Mouse (Mus musculus): ENCODE results near the gene Abcc4. TPM values are rescaled to one million over a fixed set of nuclear protein-coding genes. Genes with fewer than 3 reads are reported as not detected.

Abcc4 gene
- polyA plus RNA-seq, 1 experiment from 2014 or later = 1.2 TPM

GRCm38 (mm10) chr14:118691910-118692309, 14.1 kb downstream of the Abcc4 start:
- H3K9ac ChIP-seq (replicated peaks) = no peak overlapping the region
- no peak overlapping the region for H3K4me2 ChIP-seq (replicated peaks)
- WGBS = 80% methylated on average over 6 of the region's 6 CpGs
- H3K4me3 ChIP-seq = no peak overlapping the region
- no peaks in the 10 kb centered on the region for H3K9me3 ChIP-seq
- no peaks in the 10 kb centered on the region for H3K4me1 ChIP-seq
- no peak for ATAC-seq (replicated peaks)
- no peaks in the 10 kb centered on the region for H3K27me3 ChIP-seq
- H3K27ac ChIP-seq (replicated peaks) = no peak overlapping the region
- H3K36me3 ChIP-seq = no peaks in the 10 kb centered on the region

DNA sequence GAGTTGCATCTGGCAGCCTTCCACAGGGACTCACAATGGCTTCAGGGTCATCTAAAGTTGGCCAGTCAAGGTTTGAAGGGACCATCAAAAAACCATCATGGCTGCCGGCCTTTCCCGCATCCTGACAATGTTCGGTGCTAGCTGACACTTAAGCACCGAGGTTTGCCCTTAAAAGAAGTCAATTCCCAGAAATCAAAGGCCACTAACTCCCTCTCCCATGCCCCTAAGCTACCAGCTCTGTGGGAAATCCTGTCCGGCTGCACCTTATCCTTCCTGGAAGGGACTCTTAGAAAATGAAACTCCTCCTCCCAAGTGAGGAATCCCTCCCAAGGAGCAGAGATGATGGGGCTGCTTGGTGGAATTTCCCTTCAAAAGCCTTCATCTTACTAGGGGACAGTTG, 14.6 kb downstream of the Abcc4 start:
- H3K4me1 ChIP-seq = no peaks in the 10 kb centered on the region
- H3K27me3 ChIP-seq = no peaks in the 10 kb centered on the region
- no peaks in the 10 kb centered on the region for H3K9me3 ChIP-seq
- H3K9ac ChIP-seq (replicated peaks) = no peak overlapping the region
- no peak for ATAC-seq (replicated peaks)
- H3K36me3 ChIP-seq = no peaks in the 10 kb centered on the region
- no peak overlapping the region for H3K27ac ChIP-seq (replicated peaks)
- 85% methylated on average over 5 of the region's 5 CpGs for WGBS
- H3K4me2 ChIP-seq (replicated peaks) = no peak overlapping the region
- H3K4me3 ChIP-seq = no peak overlapping the region

GRCm38 (mm10) chr14:118690921-118691320, 15.1 kb downstream of the Abcc4 start:
- ATAC-seq (replicated peaks) = no peak
- no peak overlapping the region for H3K9ac ChIP-seq (replicated peaks)
- no peak overlapping the region for H3K4me3 ChIP-seq
- no peaks in the 10 kb centered on the region for H3K36me3 ChIP-seq
- H3K27ac ChIP-seq (replicated peaks) = no peak overlapping the region
- WGBS = 77% methylated on average over 8 of the region's 8 CpGs
- no peaks in the 10 kb centered on the region for H3K27me3 ChIP-seq
- no peaks in the 10 kb centered on the region for H3K4me1 ChIP-seq
- no peaks in the 10 kb centered on the region for H3K9me3 ChIP-seq
- H3K4me2 ChIP-seq (replicated peaks) = no peak overlapping the region

GRCm38 (mm10) chr14:118690336-118690735, 15.7 kb downstream of the Abcc4 start:
- WGBS = 68% methylated on average over 10 of the region's 10 CpGs
- H3K4me1 ChIP-seq = no peaks in the 10 kb centered on the region
- ATAC-seq (replicated peaks) = no peak
- H3K27ac ChIP-seq (replicated peaks) = no peak overlapping the region
- H3K4me2 ChIP-seq (replicated peaks) = no peak overlapping the region
- H3K27me3 ChIP-seq = no peaks in the 10 kb centered on the region
- H3K4me3 ChIP-seq = no peak overlapping the region
- H3K9me3 ChIP-seq = no peaks in the 10 kb centered on the region
- no peak overlapping the region for H3K9ac ChIP-seq (replicated peaks)
- H3K36me3 ChIP-seq = no peaks in the 10 kb centered on the region

GRCm38 (mm10) chr14:118688643-118689042, 17.4 kb downstream of the Abcc4 start:
- 40% methylated on average over 5 of the region's 5 CpGs for WGBS
- ATAC-seq (replicated peaks) = no peak
- Histone ChIP-seq H3K27me3 (no peaks in the 10 kb centered on the region), H3K36me3 (no peaks in the 10 kb centered on the region), H3K4me1 (no peaks in the 10 kb centered on the region), H3K9ac (replicated peaks) (no peak overlapping the region), H3K27ac (replicated peaks) (no peak overlapping the region), H3K4me2 (replicated peaks) (no peak overlapping the region), H3K4me3 (no peak overlapping the region), H3K9me3 (no peaks in the 10 kb centered on the region)

DNA sequence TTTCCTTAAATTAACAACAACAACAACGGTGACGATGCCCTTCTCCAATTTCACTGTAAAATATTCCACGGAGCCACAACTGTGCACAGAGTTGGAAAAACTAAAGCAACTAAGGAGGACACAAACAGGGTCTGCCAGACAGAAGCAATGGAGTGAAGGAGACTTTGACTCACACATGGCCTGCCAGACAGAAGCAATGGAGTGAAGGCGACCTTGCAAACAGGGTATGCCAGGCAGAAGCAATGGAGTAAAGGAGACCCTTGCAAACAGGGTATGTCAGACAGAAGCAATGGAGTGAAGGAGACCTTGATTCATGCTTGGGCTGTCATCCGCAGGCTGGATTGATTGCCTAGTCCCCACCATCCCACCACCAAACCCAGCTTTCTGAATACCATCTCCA, 19.2 kb downstream of the Abcc4 start:
- Histone ChIP-seq H3K36me3 (no peaks in the 10 kb centered on the region), H3K9me3 (no peaks in the 10 kb centered on the region), H3K27ac (replicated peaks) (no peak overlapping the region), H3K4me1 (no peaks in the 10 kb centered on the region), H3K4me3 (no peak overlapping the region), H3K9ac (replicated peaks) (no peak overlapping the region), H3K4me2 (replicated peaks) (no peak overlapping the region), H3K27me3 (no peaks in the 10 kb centered on the region)
- ATAC-seq (replicated peaks) = no peak
- WGBS = 80% methylated on average over 5 of the region's 5 CpGs

DNA sequence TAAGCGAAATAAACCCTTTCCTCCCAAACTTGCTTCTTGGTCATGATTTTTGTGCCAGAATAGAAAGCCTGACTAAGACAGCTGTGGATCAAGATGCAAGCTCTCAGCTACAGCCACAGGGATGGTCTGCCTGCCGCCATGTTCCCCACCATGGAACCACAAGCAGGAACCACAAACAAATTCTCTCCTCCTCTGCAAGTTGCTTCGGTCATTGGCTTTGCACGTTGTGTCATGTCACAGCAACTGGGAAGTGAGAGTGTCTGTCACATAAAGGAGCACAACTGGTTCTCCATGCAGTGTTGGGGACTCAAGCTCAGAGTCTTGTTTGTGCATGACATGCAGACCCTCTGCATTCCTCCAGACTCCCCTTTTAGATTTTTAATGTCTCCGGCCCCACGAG, 20.4 kb downstream of the Abcc4 start:
- no peak for ATAC-seq (replicated peaks)
- H3K27ac ChIP-seq (replicated peaks) = no peak overlapping the region
- H3K4me3 ChIP-seq = no peak overlapping the region

GRCm38 (mm10) chr14:118682339-118683034, 23.5 kb downstream of the Abcc4 start:
- 56% methylated on average over 10 of the region's 10 CpGs for WGBS
- no peak overlapping the region for H3K27ac ChIP-seq (replicated peaks)
- no peaks in the 10 kb centered on the region for H3K4me1 ChIP-seq
- no peak overlapping the region for H3K9ac ChIP-seq (replicated peaks)
- no peak overlapping the region for H3K4me2 ChIP-seq (replicated peaks)
- no peaks in the 10 kb centered on the region for H3K27me3 ChIP-seq
- H3K4me3 ChIP-seq = no peak overlapping the region
- no peaks in the 10 kb centered on the region for H3K36me3 ChIP-seq
- no peaks in the 10 kb centered on the region for H3K9me3 ChIP-seq
- ATAC-seq (replicated peaks) = no peak; the same call in 1 of the 2 replicates

More for the DNA sequence above, 20.4 kb downstream of the Abcc4 start:
- WGBS = 98% methylated on average over 6 of the region's 6 CpGs
- Histone ChIP-seq H3K4me1 (no peaks in the 10 kb centered on the region), H3K4me2 (replicated peaks) (no peak overlapping the region), H3K9me3 (no peaks in the 10 kb centered on the region), H3K9ac (replicated peaks) (no peak overlapping the region), H3K36me3 (no peaks in the 10 kb centered on the region), H3K27me3 (no peaks in the 10 kb centered on the region)

DNA sequence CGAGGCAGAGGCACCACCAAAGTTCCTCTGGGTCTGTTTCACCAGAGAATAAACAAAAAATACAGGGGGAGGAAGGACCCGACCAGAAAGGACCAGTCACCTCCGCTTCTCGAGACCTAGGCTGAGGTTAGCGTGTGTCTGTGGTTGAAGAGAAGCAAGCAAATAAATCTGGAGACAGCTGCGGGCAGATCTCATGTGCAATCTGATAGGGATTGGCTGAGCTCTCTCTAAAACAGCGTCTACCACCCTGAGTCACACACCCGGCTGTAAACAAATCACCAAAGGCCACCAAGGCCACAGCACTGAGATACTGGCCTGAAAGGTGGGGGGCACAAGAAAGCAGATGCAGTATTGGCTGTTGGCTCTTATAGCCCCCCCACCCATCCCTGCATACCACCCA, 24.9 kb downstream of the Abcc4 start:
- no peak overlapping the region for H3K4me3 ChIP-seq
- H3K4me2 ChIP-seq (replicated peaks) = no peak overlapping the region
- H3K4me1 ChIP-seq = no peaks in the 10 kb centered on the region
- ATAC-seq (replicated peaks) = no peak
- H3K36me3 ChIP-seq = no peaks in the 10 kb centered on the region
- no peaks in the 10 kb centered on the region for H3K9me3 ChIP-seq
- H3K27me3 ChIP-seq = no peaks in the 10 kb centered on the region
- H3K27ac ChIP-seq (replicated peaks) = no peak overlapping the region
- 85% methylated on average over 8 of the region's 8 CpGs for WGBS
- no peak overlapping the region for H3K9ac ChIP-seq (replicated peaks)

DNA sequence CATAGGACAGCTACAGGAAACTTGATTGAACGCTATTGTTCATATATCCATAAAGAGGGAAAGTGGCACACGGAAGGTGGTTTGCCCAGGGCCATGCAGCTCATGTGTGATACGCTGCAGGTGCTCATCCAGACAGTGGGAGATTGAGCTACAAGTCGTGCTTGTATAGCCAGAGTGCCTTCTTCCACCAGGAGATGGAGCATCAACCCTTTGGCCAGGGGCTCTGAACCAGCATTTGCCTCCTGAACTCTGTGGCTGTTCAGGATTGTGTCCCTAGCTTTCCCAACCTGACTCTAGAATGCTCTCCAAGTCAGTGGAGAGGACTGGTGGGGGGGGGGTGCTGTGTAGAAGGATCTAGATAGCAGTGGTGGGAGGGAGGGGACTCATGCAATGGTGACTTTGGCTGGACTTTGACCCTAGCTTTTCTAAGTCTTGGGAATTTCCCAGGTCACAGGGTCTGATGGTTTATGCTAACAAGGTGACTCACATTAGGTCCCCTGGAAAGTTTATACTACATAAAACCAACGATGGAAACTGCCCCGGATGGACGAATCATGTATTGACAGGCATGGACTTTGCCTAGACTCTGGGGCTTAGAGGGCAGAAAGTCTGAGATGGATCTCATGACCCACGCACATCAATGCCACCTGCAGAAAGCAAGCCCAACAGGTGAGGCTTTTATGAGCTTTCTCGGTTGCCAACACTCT, 27.6 kb downstream of the Abcc4 start:
- H3K36me3 ChIP-seq = no peaks in the 10 kb centered on the region
- no peak overlapping the region for H3K9ac ChIP-seq (replicated peaks)
- H3K27me3 ChIP-seq = no peaks in the 10 kb centered on the region
- H3K27ac ChIP-seq (replicated peaks) = no peak overlapping the region
- no peak overlapping the region for H3K4me3 ChIP-seq
- no peaks in the 10 kb centered on the region for H3K4me1 ChIP-seq
- WGBS = 91% methylated on average over 9 of the region's 9 CpGs
- H3K4me2 ChIP-seq (replicated peaks) = no peak overlapping the region
- ATAC-seq (replicated peaks) = no peak
- H3K9me3 ChIP-seq = no peaks in the 10 kb centered on the region

- H3K36me3 ChIP-seq = no peaks in the 10 kb centered on the region
- no peaks in the 10 kb centered on the region for H3K9me3 ChIP-seq
- H3K27me3 ChIP-seq = no peaks in the 10 kb centered on the region
- no peaks in the 10 kb centered on the region for H3K4me1 ChIP-seq
- no peak for ATAC-seq (replicated peaks)
- 84% methylated on average over 13 of the region's 13 CpGs for WGBS
- H3K27ac ChIP-seq (replicated peaks) = no peak overlapping the region
- H3K4me2 ChIP-seq (replicated peaks) = no peak overlapping the region
- H3K9ac ChIP-seq (replicated peaks) = no peak overlapping the region
- H3K4me3 ChIP-seq = no peak overlapping the region
Observed at GRCm38 (mm10) chr14:118676308-118676994, 29.6 kb downstream of the Abcc4 start.

- ATAC-seq (replicated peaks) = no peak
- Histone ChIP-seq H3K4me2 (replicated peaks) (no peak overlapping the region), H3K27ac (replicated peaks) (no peak overlapping the region), H3K27me3 (no peaks in the 10 kb centered on the region), H3K4me3 (no peak overlapping the region), H3K36me3 (no peaks in the 10 kb centered on the region), H3K9me3 (no peaks in the 10 kb centered on the region), H3K4me1 (no peaks in the 10 kb centered on the region), H3K9ac (replicated peaks) (no peak overlapping the region)
- WGBS = 73% methylated on average over 11 of the region's 11 CpGs
Observed at GRCm38 (mm10) chr14:118674705-118675139, 31.3 kb downstream of the Abcc4 start.

All from forebrain, embryonic 15.5 days (tissue).